Mouse (Mus musculus): ENCODE results near the gene Cyb561.

GRCm38 (mm10) chr11:105952911-105953386 is at the start of gene Cyb561:
- TF ChIP-seq CTCF (IDR thresholded peaks at IDR 0.05) = no peak
- TF ChIP-seq EP300 (IDR thresholded peaks at IDR 0.05) = no peak

Measured in lung, postnatal 0 days (tissue).